Mouse (Mus musculus): ENCODE results near the gene Fam49a.

Fam49a gene

DNA sequence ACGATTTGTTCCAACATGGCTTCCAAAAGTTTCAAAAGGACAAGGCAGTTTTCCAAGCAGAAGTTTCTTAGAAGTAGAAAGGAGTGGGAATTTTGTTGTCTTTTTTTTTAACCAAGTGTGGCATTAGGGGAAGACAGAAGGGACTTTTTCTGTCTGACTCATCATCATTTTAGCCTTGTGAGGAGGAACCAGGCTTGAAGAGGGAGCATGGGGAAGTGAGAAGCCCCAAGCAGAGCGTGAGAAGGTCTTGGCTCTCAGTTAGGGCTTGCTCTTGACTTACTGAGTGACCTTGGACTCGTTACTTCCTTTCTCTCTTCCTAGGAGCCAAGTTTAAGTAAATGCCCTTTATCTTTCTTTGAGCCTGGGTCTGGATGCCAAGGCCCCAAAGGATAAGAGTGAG, 8.6 kb downstream of the Fam49a start:
- DNase-seq (ENCODE audit: low spot score), result no peak

DNA sequence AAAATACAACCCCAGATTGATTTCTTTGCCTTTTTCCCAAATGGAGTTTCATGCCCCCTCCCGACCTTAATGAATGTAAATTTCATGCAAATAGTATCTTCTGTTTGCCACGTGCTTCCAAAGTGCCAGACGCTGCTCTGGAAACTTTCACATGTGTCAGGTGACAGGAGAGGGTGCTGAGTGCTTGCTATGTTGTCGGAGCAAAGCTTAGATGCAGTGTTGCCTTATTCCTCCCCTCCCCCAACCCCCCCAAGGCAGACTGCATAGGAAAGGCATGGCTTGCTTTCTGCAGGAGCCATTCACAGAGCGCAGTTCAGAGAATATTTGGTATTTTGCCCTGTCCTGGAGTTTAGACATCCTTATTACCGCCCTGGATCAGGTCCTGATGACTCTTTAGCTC, 12.2 kb downstream of the Fam49a start:
- no peak for DNase-seq (ENCODE audit: low spot score)

DNA sequence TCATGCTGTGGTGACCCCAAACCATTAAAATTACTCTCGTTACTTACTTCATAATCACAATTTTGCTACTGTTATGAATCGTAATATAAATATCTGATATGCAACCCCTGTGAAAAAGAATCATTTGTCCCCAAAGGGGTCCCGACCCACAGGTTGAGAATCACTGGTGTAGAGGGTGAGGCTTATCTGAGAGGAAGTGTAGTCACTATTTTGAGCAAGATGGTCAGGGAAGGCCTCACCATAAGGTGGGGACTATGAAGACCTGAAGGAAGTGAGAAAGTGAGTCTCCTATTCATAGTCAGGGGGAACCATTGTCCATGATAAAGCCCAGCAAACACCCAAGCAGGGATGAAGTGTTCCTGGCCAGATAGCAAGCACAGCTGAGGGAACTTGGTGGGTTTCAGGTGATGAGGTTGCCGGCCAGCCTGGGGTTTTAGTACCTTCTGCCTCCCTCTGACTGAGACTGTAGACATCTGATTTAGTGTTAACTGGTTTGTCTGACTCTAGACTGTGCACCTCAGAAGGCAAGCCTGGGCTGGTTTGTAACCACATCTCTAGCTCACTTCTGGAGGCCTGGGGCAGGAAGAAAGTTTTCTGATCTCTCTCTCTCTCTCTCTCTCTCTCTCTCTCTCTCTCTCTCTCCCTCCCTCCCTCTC, 13.3 kb downstream of the Fam49a start:
- DNase-seq (ENCODE audit: low spot score), result no peak

DNA sequence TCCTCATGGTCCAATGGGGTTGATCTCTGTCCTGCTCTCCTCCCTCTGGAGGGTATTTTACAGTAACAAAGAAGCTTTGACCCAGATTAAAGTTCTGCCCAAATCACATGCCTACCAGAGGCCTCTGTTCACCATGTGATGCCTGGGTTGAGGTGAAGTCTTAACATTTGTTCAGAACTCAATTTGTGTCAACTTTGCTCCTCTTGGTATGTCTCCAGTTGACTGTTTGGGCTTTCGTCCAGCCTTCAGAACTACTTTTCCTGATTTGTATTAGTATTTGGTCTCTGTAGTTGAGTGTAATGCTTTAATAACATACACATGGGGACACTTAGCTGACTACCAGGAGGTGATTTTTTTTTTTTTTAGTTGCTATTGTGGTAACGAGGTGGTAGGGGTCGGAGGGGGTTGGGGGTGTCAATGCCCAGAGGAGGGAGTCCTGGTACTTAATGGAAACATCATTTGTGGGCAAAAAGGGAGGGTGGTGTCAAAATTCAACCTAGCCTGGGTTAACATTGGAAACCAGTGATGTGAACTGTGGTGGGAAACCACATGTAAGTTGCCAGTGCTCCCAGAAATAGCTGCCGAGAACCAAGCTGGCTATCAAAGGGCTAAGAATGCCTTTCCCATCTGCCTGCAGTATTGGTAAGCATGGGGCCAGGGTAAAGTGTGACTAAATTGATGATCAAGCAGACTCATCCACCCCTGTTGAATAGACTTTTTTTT, 16.0 kb downstream of the Fam49a start:
- no peak for DNase-seq (ENCODE audit: low spot score)

DNA sequence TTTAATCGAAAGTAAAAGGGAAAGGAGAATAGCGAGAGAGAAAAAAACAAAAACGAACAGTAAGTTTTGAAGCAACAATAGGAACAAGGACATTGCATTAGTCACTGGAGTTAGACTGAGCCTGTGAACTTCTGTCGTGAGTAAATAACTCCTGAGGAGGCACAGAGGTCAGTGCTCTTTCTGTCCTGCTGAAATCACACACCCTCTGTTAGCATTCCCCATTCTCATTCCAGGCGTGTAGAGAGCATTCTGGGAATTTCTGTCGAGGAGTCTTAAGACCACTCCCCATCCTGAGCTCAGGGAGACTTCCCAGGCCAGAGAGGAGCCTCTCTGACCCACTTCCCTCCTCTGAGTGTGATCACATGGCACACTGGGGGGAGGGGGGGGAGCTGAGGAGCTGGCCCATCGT, 16.5 kb downstream of the Fam49a start:
- no peak for DNase-seq (ENCODE audit: low spot score)

DNA sequence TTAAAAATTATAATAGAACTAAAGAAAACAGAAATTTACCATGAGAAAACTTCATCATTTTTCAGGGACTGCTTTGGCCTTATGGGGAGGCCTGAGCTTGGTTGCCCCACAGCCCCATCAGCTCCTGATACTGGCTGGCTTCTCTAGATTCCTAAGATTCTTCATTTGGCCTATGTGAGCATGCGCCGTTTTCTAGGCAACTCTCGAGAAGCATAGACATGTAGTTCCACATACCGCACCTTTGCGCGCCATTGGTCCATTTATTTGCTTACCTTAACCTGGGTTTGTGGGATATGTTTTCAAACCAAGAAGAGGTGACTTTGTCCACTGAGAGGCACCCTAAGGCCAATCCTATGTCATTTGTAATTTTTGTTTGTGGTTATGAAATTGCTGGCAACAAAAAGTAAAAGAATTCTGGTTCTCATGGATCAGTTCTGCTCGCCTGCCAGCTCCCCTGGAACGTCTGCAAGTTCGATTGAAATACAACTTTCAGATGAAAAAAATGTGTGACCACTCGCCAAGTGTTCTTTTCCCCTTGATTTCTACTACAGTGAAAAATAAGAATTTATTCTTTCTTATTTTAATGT, 21.9 kb downstream of the Fam49a start:
- DNase-seq (ENCODE audit: low spot score), result no peak

DNA sequence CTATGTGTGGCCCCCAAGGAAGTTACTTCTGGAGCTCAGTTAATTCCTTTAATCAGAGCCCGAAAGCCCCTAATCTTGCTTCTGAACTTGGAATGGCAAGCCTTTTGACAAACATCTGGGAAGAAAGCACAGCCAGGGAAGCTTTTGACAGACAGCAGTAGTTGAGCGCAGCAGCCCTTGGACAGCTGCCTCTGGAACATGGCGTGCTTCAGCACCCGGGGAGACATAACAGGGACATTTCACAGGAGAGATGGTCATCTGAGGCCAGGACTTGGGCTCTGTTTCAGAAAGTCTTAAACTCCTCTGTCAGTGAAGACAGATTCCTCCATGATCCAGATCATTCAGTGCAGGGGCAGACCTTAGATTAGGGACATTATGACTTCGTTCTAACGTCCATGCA, 22.6 kb downstream of the Fam49a start:
- no peak for DNase-seq (ENCODE audit: low spot score)

DNA sequence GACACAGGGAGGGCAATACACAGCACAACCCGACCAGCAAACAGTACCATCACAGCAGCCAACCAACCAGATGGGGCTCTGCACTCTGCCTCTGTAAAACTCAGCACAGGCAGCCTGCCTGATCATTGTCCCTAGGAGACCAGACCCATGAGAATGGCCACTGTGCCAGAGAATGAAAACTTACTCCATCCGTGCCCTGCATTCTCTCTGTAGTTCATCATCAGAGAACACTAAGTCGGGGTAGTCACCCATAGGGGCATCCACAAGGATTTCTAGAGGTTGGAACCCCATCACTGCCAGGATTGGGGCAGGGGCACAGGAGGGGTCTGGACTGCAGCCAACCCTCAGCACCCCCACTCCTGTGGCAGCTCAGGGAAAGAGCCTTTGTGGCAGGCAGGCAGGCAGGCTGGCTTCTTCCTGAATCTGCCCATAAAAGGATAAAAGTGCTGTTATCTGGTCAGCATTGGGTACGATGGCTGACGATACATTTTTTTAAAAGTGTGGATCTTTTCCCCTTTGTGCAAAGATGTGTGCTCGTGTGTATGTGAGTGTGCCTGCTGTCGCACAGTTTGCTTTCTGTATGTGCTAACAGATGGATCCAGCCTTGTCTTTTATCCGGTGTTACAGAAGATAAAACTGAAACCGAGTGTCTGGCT, 25.3 kb downstream of the Fam49a start:
- DNase-seq (ENCODE audit: low spot score), result no peak

DNA sequence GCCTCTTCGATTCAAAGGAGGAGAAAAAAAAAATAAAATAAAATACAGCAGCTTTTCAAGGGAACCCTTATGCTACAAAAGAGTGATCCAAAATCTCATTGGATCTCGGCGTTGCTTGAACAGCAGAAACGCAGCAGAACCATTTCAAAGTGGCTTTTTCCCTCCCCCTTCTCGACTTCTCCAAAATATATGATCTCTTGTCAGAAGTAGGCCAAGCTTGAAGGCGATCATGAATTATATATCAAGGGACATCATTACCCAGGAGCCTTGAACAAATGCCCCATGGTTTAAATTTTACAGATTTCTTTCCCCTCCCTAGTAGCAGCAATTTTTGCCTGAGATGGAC, 25.8 kb downstream of the Fam49a start:
- no peak for DNase-seq (ENCODE audit: low spot score)

DNA sequence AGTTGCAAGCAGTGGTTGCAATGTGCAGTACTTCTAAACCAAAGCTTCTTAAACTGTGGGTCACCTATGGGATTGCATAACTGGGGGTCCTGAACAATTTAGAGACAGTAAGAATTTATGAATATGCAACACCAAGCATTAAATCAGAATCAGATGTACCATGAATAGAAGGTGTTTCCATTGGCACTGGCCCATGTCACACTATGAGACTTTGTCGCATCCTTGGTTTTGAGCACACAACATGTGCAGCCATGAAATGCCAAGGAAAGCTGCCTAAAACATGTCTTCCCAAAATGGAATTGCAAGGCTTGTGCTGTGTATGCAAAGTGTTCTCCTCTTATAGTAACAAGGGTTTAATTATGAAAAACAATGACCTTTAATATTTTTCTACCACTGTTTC, 26.6 kb downstream of the Fam49a start:
- no peak for DNase-seq (ENCODE audit: low spot score)

DNA sequence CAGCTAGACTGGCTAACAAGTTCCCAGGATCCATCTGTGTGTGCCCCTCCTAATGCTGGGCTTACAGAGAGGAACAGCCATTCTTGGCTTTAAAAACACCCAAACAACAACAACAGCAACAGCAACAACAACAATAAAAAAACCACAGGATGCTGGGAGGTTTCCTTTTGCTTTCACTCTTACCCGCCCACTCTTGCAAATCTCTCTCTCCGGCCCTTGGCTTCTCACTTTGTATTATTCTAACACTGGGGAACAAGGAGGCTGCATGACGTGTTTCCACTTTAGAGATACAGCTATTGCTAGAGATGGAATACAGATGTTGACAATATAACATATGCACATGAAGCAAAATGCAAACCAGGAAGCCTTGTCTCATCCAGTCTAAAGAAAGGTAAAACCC, 27.7 kb downstream of the Fam49a start:
- no peak for DNase-seq (ENCODE audit: low spot score)

DNA sequence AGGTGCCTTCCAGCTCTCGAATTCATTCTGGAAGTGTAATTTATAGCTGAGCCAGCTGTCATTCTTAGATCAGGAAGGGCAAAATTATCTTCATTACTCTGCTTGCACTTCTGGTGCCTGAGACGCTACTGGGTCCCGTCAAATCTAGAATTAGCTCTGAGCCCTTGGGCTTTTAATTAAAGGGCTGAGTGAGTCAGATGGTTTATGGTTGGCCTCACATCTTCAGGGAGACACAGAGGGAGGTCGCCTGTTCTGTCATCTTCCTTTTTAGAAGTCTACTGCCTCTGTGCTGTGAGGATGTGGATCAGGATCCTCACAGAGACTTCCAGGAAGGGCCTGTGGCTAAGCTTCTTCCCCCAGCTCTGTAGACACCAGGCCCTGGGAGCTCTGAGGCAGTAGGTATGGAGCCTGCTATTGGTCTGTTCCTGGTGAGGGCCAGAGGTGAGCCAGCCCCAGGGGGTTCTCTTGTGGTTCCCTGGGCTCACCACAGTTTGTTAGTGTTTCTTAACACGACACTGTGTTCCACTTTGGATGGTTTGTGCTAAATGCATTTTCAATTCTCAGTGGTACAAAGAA, 30.2 kb downstream of the Fam49a start:
- no peak for DNase-seq (ENCODE audit: low spot score)

DNA sequence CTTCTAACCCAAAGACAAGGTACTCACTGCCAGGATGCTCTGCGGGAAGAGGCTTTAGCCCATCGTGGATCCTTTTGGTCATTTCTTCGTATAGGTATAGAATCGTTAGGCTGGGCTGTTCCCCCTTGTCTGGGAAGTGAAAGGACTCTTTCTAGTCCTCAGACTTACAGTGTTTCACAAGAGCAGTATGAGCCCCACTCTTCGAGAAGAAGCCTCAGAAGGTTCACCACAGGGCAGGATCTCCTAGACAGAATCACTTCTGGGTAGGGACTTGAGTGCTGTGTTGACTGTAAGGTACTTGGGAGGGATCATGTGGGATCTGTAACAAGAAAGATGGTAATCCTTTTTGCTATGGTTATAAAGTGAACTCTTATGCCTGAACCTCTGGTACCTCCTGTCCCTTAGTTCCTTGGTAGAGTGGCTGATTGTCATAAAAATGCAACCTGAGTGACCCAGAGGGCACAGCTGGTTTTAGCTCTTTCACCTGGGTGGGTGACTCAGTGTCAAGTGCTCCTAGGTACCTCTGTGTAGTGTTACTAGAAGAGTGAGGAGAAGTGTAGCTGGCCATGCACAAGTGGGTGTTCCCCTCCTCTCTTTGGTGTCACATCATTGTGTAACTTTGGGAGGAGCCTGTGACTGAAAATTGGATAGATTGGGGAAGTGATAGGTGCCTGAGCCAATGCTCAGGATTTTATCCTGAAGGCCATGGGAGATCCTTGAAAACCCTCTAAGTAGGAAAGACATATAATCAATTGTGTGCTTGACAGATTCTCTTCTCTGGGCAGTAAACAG, 32.6 kb downstream of the Fam49a start:
- DNase-seq (ENCODE audit: low spot score), result no peak

DNA sequence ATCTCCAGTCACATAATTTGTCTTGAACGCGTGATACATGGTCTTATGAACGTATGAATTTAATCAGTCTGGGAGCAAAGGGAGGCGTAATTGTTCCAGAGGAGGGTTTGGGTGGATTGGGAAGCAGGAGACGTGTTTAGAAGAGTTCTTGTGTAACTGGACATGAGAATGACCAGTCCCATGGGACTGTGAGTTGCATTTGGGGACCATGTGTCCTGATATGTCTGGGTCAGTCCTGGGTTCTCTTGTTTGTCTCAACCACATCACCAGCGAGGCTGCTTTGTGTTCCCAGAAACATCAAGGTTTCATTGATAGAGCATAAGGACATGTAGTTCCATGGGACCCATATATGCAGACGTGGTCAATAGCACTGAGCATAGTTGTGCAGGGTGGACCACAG, 36.5 kb downstream of the Fam49a start:
- DNase-seq (ENCODE audit: low spot score), result no peak

DNA sequence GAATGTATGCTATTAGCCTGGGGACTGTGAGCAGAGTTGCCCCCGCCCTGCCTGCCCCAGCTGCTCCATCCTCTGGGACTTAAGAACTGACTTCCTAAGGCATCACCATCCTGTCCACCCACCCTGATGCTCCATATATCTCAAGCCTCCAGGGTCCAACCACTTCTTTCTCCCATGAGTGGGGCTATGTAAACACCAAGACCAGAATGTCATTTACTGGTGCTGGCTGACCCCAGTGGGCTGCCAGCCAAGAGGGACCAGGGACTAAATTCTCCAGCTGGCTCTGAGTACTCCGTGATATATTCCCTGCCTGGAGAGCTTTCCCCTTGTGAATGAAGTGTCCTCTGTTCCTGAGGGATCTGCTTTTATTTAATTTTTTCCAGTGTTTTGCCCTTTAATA, 37.4 kb downstream of the Fam49a start:
- DNase-seq (ENCODE audit: low spot score), result no peak

DNA sequence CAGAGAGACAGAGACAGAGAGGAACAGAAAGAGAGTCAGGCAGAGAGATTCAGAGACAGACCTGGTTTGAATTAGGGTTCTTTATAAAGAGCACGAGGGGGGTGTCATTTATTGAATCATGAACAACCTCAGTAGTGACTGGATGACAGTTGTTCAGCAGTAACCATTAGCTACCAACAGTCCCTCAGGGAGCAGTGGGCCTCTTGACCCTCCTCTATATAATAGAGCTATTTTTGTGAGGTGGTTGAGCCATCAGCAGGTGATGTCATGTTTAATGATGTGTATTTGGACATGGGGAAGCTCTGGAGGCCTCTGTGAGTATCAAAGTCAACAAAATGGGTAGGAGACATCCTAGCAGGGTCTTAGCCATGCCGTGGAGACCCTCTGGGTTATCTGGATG, 39.2 kb downstream of the Fam49a start:
- DNase-seq (ENCODE audit: low spot score), result no peak

DNA sequence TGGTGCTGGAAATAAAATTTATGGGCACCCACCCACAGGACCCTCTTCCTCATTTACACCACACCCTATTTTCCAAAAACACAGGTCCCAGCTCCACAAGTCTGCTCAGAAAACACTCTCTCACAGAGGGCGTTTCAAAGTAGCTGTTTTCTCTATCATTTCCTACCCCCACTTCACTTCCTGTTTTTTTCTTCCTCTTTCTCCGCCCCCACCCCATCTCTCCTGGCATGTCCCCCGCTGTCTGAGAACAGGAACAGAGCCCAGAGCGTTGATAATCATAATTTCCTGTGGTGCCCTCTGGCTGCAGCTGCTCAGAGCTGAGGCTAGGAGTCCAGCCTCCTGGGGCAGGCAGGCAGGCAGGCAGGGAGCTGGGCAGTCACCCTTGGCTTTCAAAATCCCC, 39.9 kb downstream of the Fam49a start:
- no peak for DNase-seq (ENCODE audit: low spot score)

DNA sequence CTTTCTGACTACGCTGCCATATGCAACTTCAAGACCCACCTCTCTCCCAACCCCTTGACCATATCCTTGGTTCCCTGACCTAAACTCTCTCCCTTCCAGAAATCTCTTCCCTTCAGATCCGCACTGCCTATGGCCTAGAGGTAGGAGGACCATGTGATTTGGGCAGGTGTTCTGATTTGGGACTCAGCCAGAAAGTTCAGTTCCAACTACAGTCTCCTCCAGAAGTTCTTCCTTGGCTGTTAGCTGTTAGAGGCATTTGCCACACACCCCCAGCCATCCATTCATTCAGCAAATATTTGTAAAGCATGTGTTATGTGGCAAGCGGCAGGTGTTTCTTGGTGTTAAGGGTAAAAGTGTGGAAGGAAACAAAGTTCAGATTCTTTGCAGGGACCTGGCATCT, 44.3 kb downstream of the Fam49a start:
- no peak for DNase-seq (ENCODE audit: low spot score)

DNA sequence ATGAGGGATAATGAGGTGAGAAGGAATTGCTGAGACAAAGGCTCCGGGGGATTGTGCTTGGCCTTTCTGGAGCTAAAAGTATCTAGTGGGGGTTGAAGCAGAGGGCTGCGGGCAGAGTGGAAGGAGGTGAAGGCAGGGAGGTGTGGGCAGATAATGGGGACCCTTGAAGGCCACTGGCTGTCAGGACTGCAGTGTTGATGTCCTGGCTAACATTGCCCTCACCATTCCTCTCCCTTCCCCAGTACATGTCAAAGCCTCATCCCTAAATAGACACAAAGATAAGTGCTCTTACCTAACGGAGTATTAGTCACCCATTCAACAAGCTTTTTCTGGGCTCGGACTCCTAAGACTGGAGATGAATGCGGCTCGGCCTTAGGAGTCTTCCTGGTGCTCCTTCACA, 44.9 kb downstream of the Fam49a start:
- no peak for DNase-seq (ENCODE audit: low spot score)

DNA sequence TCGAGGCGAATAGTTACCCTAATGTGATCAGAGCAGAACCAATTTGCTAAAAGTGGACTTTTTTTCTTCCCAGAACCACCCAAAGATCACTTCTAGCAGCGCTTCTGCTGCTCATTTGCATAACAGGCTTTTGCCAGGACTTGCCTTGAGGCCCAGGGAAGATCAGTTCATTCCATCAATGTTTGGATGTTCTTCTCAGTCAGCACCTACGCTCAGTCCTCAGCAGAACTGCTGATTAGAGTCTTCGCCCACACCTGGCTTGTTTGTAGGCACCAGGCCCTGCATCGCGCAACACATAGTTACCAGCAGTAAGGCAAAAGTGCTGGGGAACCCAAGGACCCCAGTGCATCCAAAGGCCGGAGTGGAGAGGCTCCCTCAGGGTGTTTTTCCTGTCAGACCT, 45.3 kb downstream of the Fam49a start:
- DNase-seq (ENCODE audit: low spot score), result no peak

DNA sequence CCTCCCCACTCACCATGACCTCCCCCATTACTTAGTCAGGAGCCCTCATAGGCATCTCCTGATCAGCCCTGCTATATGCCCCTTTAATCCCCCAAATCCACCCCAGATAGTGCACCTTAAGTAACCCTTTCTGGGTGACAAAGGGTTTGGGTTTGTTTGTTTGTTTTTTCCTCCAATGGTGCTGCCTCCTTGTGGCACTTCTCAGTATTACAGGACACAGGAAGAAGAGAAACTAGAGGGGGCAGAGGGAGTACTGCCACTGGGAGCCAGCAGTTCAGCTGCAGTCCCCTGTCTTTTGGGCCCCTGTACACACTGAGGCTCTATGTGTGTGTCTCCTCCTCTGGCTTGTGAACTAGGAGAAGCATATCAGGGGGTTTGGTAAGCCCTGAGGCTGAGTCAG, 51.5 kb downstream of the Fam49a start:
- no peak for DNase-seq (ENCODE audit: low spot score)

DNA sequence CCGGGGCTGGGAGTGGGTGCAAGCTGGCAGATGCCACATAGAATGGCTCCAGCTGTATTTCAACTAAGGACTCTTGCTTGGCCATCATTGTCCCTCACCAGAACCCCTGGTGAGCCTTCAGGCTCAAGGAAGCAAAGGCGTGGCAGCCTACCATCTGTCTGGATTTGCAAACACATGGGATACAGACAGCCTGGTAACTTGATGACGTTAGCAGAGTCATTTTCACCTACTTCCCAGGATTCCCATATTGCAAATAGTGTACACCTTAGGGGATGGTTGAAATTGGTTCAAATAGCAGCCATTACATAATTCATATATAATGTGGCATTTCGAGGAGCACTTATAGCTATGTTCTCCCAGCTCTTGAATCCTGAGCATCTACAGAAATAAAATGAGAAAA, 52.0 kb downstream of the Fam49a start:
- DNase-seq (ENCODE audit: low spot score), result no peak
